Mouse (Mus musculus) lung, postnatal 4 days (tissue): ENCODE results near the gene Tiam1.

Experiments used
- DNase-seq, 2 experiments: peaks; one replicate each; pipeline ENCODE4 v3.0.0; 2021

Gene Tiam1

DNA sequence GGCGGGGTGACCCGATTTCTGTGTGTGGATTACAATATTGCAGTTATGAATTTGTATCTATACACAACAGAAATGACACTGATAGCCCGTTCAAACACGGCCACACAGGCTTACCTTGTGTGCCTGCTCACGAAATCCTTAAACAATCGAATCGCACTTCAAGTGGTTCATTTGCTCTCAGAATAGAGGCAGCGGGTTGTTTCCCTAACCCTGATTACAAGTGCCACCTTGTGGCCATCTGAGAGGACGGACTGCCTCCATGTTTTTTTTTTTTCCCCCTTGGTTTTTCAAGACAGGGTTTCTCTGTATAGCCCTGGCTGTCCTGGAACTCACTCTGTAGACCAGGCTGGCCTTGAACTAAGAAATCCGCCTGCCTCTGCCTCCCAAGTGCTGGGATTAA, 312.4 kb downstream of the Tiam1 start:
- DNase-seq: peak; percentile 49 to 67

DNA sequence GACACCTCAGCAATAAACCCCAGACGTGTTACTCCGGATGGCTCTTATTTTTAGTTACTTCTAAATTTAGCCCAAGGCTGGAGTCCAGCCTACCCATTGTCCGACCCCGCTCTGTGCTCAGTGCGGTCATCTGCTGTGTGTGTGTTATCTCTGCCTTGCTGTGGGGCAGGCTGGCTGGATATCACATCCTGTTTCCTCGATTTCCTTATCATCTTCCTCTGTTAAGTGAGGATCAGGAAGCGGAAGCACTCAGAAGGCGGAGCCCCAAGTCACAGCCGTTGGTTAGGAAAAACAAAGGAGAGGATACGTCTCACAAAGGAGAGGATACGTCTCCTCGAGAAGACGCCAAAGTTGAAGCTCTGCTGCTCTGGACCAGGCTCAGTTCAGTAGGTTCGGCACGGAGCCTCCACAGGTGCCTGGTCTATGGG, 313.3 kb downstream of the Tiam1 start:
- peak; percentile 47 to 80 for DNase-seq

- peak in 1 of 2 experiments; percentile 44 for DNase-seq
Observed at GRCm38 (mm10) chr16:89827496-89828125, 316.0 kb downstream of the Tiam1 start.

DNA sequence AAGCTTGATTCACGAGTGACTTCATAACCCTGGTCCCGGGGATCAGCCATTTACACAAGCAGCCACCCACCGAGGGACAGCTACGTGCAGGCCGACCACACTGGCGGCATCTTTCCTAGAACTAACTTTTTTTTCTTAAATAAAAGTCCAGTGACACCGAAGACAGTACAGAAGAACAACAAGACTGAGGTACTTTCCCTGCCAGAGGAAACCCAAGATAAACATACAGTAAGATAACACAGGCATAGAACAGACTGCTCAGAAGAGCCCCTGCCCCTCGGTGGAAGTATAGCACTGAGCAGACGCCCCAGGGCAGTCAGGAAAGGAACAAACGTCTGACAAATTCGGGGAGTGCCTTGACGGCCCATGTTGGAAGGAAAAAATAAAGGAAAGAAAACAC, 317.7 kb downstream of the Tiam1 start:
- DNase-seq: no peak

DNA sequence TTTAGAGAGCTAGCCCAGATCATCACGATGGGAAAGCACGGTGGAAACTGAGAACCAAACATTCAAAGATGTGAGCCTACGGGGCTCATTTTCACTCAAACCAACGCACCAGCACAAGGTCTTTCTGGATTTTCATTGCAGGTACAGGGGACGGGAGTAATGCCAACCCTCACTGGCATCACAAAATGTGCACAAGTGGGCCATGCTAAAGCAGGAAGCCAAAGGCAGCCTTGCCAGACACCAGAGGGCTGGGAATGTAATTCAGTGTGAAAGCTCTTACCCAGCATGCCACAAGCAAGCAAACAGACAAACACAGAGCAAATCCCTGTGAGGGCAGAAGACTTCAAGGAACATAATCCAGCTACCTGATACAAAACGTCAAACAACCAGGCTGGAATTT, 320.7 kb downstream of the Tiam1 start:
- DNase-seq: no peak

GRCm38 (mm10) chr16:89818661-89819060, 324.9 kb downstream of the Tiam1 start:
- DNase-seq: no peak

- DNase-seq: no peak
Observed at GRCm38 (mm10) chr16:89817861-89818630, 325.5 kb downstream of the Tiam1 start.

GRCm38 (mm10) chr16:89817301-89817700, 326.3 kb downstream of the Tiam1 start:
- DNase-seq: no peak

GRCm38 (mm10) chr16:89816506-89817172, 326.9 kb downstream of the Tiam1 start:
- peak; percentile 10 to 40 for DNase-seq

- DNase-seq: no peak
Observed at GRCm38 (mm10) chr16:89813536-89813935, 330.0 kb downstream of the Tiam1 start.

- DNase-seq: no peak
Observed at GRCm38 (mm10) chr16:89812891-89813290, 330.7 kb downstream of the Tiam1 start.

- DNase-seq: no peak
Observed at GRCm38 (mm10) chr16:89810398-89810797, 333.2 kb downstream of the Tiam1 start.

DNA sequence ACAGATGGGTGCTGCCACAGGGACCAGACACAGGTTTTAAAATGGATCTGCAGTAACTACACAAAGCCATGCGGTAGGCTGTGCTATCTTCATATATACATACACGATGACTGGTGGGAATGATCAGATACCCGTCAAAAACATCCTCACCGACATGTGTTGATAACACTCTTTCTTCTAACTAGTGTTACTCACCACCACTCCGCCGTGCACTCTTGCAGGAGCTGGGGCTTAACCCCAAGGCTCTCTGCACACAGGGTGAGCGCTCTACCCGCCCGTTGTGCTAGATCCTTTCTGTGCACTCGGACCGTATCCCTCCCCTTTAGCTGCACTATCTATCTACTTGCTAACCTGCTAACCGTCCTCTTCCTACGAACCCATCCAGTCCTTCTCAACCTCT, 335.4 kb downstream of the Tiam1 start:
- no peak for DNase-seq

DNA sequence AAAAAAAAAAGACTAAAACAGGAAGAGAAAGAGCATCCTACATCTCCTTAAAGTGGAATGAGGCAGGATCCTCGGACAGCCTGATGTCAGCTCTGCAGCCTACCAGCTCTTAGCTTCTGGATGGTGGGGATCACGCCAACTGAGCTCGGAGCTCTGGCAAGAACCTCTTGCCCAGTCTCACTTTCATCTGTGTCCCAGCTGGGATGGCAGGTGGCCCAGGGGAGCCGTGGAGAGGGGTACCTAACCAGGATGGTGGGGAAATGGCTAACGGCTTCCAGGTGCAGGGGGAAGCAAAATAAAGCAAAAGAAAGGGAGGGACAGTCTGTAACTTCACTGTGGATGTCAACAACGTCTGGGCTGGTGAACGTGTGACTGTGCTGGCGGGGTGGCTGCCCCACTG, 337.6 kb downstream of the Tiam1 start:
- DNase-seq: no peak

DNA sequence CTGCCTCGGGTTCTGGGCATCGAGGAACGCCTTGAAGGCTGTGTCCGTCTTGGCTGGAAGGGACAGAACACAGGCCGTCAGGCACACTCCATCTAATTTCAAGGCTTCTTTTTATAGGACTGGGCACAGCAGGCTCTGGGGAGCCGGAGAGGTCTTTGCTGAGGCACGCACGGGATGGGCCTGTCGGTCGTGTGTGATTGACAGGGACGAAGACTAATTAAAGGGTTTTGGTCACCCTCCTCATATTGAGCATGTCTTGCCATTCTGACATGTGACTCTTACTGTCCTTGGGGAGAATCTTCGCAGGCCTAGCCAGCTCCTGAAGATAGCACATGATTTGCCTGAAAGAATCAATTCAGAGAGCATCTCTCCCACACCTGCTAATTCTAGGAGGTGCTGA, 338.4 kb downstream of the Tiam1 start:
- DNase-seq: no peak

GRCm38 (mm10) chr16:89801493-89801892, 342.1 kb downstream of the Tiam1 start:
- DNase-seq: no peak

DNA sequence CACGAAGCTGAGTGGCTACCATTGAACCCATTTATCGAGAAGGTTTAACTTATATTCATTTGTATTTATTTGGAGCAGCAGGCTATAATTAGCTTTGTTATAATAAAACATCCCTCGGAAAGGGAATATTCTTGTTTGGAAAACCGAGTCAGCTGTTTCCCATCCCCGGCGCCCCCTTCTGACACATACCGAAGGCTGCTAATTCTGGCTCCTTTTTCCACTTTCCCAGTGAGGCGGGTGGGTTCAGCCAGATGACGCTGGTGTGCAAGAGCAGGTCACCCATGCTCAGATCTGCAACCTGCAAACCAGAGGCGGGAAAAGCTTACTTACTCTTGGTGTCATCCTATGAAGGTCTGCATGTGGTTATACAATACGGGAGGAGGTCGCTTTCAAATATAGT, 343.8 kb downstream of the Tiam1 start:
- peak; percentile 20 to 46 for DNase-seq

- DNase-seq: no peak
Observed at GRCm38 (mm10) chr16:89796566-89796965, 347.0 kb downstream of the Tiam1 start.

DNA sequence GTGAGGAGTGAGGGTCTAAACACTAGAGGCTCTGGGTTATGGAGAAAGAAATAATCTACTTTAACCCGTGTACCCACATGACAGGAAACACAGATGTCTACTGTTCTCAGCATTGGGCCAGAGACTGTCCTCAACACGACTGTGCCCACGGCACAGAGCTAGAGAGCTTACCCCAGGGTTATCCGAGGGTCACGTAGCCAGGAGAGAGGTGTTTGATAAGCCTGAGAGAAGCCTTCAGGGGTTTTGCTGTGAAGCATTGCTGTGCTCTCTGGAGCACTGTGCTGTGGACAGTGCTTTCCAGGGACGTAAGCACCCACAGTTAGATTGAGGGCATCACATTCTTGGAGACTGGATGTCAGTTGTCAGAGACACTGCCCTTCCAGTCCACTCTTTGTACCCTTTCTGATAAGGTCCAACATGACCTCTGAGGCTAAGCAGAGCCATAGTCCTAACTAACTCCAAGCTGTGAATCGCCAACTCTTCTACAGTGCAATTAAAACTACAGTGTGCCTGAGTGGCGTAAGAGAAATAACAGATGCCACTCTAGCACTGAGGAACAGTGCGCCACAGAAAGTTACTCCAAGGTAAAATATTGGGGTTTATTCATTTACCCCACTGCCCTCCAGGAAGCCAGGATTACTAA, 353.7 kb downstream of the Tiam1 start:
- DNase-seq: no peak

DNA sequence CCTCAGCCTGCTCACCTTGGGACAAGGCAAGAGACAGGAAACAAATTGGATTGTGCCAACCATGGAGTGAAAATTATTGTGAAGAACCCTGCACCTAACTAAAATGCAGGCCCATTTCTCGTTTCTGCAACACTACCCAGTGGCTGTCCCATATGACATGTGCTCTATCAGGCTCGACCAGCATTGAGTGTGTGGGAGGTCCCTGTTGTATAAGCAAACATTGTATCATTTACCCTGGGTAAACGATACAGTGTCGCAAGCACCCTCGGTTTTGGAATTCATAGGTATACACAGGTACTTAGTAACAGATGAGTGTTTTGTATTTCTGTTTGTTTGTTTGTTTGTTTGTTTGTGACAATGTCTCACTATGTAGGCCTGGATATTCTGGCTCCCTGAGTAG, 357.8 kb downstream of the Tiam1 start:
- DNase-seq: no peak

GRCm38 (mm10) chr16:89779705-89780104, 363.9 kb downstream of the Tiam1 start:
- no peak for DNase-seq

- DNase-seq: no peak
Observed at GRCm38 (mm10) chr16:89777450-89777849, 366.1 kb downstream of the Tiam1 start.

- DNase-seq: no peak
Observed at GRCm38 (mm10) chr16:89774553-89774913, 369.0 kb downstream of the Tiam1 start.
